Mouse (Mus musculus): Measurements from ENCODE around the gene Samd1.

- TF ChIP-seq POLR2A (IDR thresholded peaks at IDR 0.05; ENCODE audit: control insufficient read depth in 1 of 2, insufficient read depth in 1 of 2, low read depth in 1 of 2, low read length in 2 of 2, poor library complexity in 1 of 2), result no peak
- TF ChIP-seq EP300 (IDR thresholded peaks at IDR 0.05; ENCODE audit: low read depth in 1 of 2, low read length in 2 of 2), result no peak
- no peak for TF ChIP-seq BHLHE40 (IDR thresholded peaks at IDR 0.05; ENCODE audit: borderline replicate concordance, low read depth, low read length)
Observed at GRCm38 (mm10) chr8:84015833-84016232, 18.4 kb downstream of the Samd1 start.

Data from MEL (cell line).